Mouse (Mus musculus) liver, embryonic 16.5 days (tissue): ENCODE results near the gene Ctf2. TPM values are rescaled to one million over a fixed set of nuclear protein-coding genes. Genes with fewer than 3 reads are reported as not detected.

ENCODE experiments used
- ATAC-seq: fragments of 200-750 bp; cut with Nextera tagmentation; 2 replicates; pipeline ENCODE4 v1.8.0; 2017; ENCODE audit warnings: low read depth, mild to moderate bottlenecking, moderate number of reproducible peaks, moderate library complexity
- H3K27ac ChIP-seq: fragments of 300-500 bp; sonication (generic); 2 replicates; pipeline ENCODE4 v1.5.1; 2014; ENCODE audit warnings: mild to moderate bottlenecking, low read length
- H3K27me3 ChIP-seq: fragments of 300-500 bp; sonication (generic); 2 replicates; pipeline ENCODE4 v1.6.1; 2014; ENCODE audit warnings: low read depth, low read length, mixed read lengths; ENCODE audit not compliant: control insufficient read depth, insufficient read depth
- H3K36me3 ChIP-seq: fragments of 300-500 bp; sonication (generic); 2 replicates; pipeline ENCODE4 v1.6.1; 2014; ENCODE audit warnings: mild to moderate bottlenecking; ENCODE audit not compliant: control insufficient read depth, insufficient read depth
- H3K4me1 ChIP-seq: fragments of 300-500 bp; sonication (generic); 2 replicates; pipeline ENCODE4 v1.6.1; 2014; ENCODE audit warnings: low read depth, low read length, mixed read lengths; ENCODE audit not compliant: control insufficient read depth
- H3K4me2 ChIP-seq: fragments of 300-500 bp; sonication (generic); 2 replicates; pipeline ENCODE4 v1.6.1; 2014; ENCODE audit warnings: low read depth, low read length, mixed read lengths
- H3K4me3 ChIP-seq: fragments of 300-500 bp; sonication (generic); 2 replicates; pipeline ENCODE4 v1.5.1; 2014; ENCODE audit warnings: low read depth, mild to moderate bottlenecking, low read length
- H3K9ac ChIP-seq: fragments of 300-500 bp; sonication (generic); 2 replicates; pipeline ENCODE4 v1.6.1; 2014; ENCODE audit warnings: low read depth, low read length
- H3K9me3 ChIP-seq: fragments of 300-500 bp; sonication (generic); replicated peaks from 2 replicates; pipeline ENCODE4 v1.6.1; 2016; ENCODE audit warnings: low read length; ENCODE audit not compliant: control insufficient read depth
- WGBS: fragments of 180-500 bp; shearing (Covaris S2); extraction: QIAGEN DNeasy Blood & Tissue Kit; methylation state at CpG from one replicate; pipeline ENCODE4 v1.1.7; 2014; ENCODE audit not compliant: insufficient replicate concordance; 5-methylcytosine and 5-hydroxymethylcytosine counted together
- polyA plus RNA-seq: library from polyadenylated mRNA; unstranded; fragments of >200 nt; fragmentation: Nextera tagmentation; extraction: Ambion mirVana; gene quantifications from 2 replicates; pipeline ENCODE4 v1.2.1, GENCODE M21; 2015

Gene Ctf2
- polyA plus RNA-seq, 1 experiment from 2014 or later, result 0.05 TPM

DNA sequence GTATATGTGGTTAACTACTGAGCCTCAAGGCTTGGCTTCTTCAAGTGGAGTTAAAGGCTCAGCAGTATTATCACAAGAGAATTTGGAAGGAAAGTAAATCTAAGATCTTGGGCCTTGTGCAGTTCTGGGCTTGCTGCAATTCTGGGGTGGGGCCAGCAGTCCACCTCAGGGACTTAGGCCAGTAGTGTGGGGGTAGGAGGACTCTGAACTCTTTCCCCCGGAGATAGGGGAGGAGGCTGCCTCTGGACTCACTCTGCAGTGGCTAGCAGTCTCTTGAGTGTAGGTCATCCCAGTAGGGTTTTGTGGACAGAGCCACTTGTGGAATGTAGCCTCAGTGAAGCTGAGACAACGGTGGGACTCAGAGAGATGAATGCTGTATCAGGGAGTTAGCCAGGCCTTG, 33.8 kb upstream of the Ctf2 start:
- WGBS, result 74% methylated on average over 2 of the region's 2 CpGs
- no peak for ATAC-seq
- no peaks in the 10 kb centered on the region for H3K9me3 ChIP-seq
- no peak overlapping the region for H3K4me2 ChIP-seq
- H3K4me3 ChIP-seq, result no peak overlapping the region
- peaks cover 58% of the 10 kb centered on the region for H3K4me1 ChIP-seq
- H3K9ac ChIP-seq, result no peak overlapping the region
- H3K27me3 ChIP-seq, result no peaks in the 10 kb centered on the region
- H3K36me3 ChIP-seq, result no peaks in the 10 kb centered on the region
- peak overlapping the region; percentile 35 for H3K27ac ChIP-seq

DNA sequence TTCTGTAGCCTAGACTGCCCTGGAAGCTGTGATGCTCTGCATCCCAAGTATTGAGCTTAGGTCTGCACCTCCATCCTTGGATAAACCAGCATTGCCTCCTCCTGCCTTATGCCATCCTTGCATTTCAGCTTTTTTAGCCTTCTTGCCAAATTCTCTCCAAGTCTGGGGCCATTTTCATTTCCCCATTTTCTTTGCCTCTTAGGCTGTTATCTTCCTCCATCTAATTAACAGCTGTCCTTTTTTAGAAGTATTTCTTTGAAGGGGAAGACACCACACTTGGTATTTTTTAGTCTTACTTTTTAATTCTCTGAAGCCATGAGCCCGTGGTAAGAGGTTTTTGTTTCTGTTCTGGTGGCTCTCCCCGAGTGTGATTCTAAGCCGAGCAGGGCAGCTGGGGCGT, 31.7 kb upstream of the Ctf2 start:
- 81% methylated on average over 4 of the region's 4 CpGs for WGBS
- no peaks in the 10 kb centered on the region for H3K27me3 ChIP-seq
- no peak overlapping the region for H3K4me2 ChIP-seq
- no peak overlapping the region for H3K27ac ChIP-seq
- H3K9ac ChIP-seq, result no peak overlapping the region
- ATAC-seq, result no peak
- H3K9me3 ChIP-seq, result no peaks in the 10 kb centered on the region
- H3K4me1 ChIP-seq, result peaks cover 46% of the 10 kb centered on the region
- no peak overlapping the region for H3K4me3 ChIP-seq
- H3K36me3 ChIP-seq, result no peaks in the 10 kb centered on the region

DNA sequence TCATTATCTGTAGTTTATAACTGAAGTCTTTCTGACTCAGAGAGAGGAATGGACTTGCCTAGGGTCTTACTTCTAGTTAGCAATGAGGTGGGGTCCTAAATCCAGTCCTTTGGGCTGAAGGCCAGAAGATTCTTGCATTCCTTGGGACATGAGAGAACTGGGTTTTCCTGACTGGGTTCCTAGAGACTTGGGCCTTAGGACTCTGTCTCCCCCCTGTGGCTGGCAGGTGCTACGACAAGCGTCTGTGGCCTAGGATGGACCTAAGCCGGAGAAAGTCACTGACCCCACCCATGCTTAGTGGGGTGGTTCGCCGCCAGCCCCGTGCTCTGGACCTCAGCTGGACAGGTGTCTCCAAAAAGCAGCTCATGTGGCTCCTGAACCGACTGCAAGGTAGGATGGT, 29.1 kb upstream of the Ctf2 start:
- H3K4me1 ChIP-seq, result peaks cover 24% of the 10 kb centered on the region
- WGBS, result 12% methylated on average over 7 of the region's 7 CpGs
- H3K27ac ChIP-seq, result no peak overlapping the region
- no peak overlapping the region for H3K9ac ChIP-seq
- H3K4me2 ChIP-seq, result no peak overlapping the region
- ATAC-seq, result peak; percentile 54; the same call in 1 of the 2 replicates
- H3K9me3 ChIP-seq, result no peaks in the 10 kb centered on the region
- no peak overlapping the region for H3K4me3 ChIP-seq
- H3K27me3 ChIP-seq, result no peaks in the 10 kb centered on the region
- H3K36me3 ChIP-seq, result no peaks in the 10 kb centered on the region

DNA sequence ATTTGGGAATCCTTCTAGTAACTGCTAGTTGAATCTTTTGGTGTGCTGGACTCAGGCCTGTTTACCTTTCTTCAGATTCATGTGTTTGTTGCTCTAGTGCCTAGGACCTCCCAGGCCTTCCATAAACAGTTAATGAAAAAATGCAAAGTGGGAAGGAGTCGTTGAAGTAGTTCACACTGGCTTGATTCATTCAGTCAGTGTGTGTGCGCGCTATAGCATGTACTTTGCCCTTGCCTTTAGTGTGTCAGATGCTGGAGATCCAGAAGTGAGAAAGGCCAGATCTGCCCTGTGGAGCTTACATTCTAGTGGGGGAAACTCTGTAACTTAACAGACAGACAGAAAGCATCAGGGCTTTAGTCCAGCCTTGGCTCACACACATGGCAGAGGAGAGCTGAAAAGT, 28.5 kb upstream of the Ctf2 start:
- no peak for ATAC-seq
- WGBS, result 83% methylated on average over 3 of the region's 3 CpGs
- no peaks in the 10 kb centered on the region for H3K27me3 ChIP-seq
- H3K4me2 ChIP-seq, result no peak overlapping the region
- peaks cover 19% of the 10 kb centered on the region for H3K4me1 ChIP-seq
- no peaks in the 10 kb centered on the region for H3K9me3 ChIP-seq
- no peak overlapping the region for H3K27ac ChIP-seq
- H3K9ac ChIP-seq, result no peak overlapping the region
- no peak overlapping the region for H3K4me3 ChIP-seq
- H3K36me3 ChIP-seq, result no peaks in the 10 kb centered on the region

DNA sequence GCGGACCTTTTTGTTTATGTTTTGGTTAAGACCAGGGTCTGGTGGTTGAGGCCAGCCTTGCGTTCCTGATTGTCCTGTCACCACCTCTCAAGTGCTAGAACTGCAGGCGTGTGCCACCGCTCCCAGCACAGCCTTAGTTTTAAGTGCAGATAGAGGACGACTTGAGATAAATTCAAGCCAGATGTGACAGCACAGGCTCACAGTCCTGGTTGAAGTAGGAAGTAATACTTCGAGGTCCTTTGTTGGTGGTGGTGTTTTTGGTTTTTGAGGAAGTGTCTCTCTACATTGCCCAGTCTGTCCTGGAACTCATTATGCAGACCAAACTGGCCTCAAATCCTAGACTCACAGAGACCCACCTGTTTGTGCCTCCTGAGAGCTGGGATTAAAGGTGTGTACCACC, 27.8 kb upstream of the Ctf2 start:
- peaks cover 15% of the 10 kb centered on the region for H3K4me1 ChIP-seq
- no peak overlapping the region for H3K9ac ChIP-seq
- no peaks in the 10 kb centered on the region for H3K36me3 ChIP-seq
- no peak overlapping the region for H3K27ac ChIP-seq
- H3K4me3 ChIP-seq, result no peak overlapping the region
- H3K4me2 ChIP-seq, result no peak overlapping the region
- ATAC-seq, result no peak
- H3K27me3 ChIP-seq, result no peaks in the 10 kb centered on the region
- no peaks in the 10 kb centered on the region for H3K9me3 ChIP-seq
- WGBS, result 19% methylated on average over 6 of the region's 6 CpGs

DNA sequence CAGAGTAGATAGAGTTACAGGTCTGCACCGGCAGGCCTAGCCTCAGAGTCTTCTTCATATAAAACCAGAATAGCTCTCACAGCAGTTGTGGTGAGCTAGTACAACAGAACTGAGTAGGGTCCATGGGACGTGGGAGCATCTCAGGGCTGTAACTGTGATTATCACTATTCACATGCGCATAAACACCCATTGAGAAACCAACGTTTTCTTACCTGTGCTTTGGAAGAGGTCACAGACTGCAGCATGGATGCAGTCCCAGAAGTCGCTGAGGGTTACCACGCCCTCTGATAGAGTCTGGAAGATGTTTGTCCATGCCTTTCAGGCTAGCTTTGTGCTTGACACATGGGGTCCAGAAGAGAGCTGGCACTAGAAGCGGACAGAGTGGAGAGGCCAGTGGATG, 21.8 kb upstream of the Ctf2 start:
- no peak for ATAC-seq
- H3K4me1 ChIP-seq, result no peaks in the 10 kb centered on the region
- 73% methylated on average over 7 of the region's 7 CpGs for WGBS
- H3K36me3 ChIP-seq, result no peaks in the 10 kb centered on the region; the same call in 1 of the 2 replicates
- no peaks in the 10 kb centered on the region for H3K27me3 ChIP-seq
- H3K4me2 ChIP-seq, result no peak overlapping the region
- no peak overlapping the region for H3K27ac ChIP-seq
- H3K4me3 ChIP-seq, result no peak overlapping the region
- no peaks in the 10 kb centered on the region for H3K9me3 ChIP-seq
- no peak overlapping the region for H3K9ac ChIP-seq

DNA sequence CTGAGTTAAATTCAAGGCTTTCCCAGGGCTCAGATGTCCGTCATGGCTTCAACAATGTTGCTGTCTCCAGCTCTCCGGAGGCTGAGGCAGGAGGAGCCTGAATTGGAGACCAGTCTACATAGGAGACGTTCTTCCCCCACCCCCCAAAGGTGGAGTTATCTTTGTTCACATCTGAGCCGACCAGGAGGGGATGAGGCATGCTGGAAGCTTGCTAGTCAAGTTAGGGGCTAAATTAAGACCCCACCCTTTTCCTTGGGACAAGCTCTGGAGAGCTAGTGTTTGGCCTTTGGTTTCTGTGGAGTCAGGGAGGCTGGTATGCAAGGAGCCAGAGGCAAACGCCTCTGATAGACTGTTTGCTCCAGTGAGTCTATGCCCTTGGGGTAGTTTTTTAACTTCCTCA, 21.2 kb upstream of the Ctf2 start:
- Histone ChIP-seq H3K4me3 (no peak overlapping the region), H3K36me3 (no peaks in the 10 kb centered on the region; the same call in 1 of the 2 replicates), H3K27me3 (no peaks in the 10 kb centered on the region), H3K4me1 (no peaks in the 10 kb centered on the region), H3K9me3 (no peaks in the 10 kb centered on the region), H3K4me2 (no peak overlapping the region), H3K27ac (no peak overlapping the region), H3K9ac (no peak overlapping the region)
- WGBS, result 48% methylated on average over 5 of the region's 5 CpGs
- no peak for ATAC-seq

DNA sequence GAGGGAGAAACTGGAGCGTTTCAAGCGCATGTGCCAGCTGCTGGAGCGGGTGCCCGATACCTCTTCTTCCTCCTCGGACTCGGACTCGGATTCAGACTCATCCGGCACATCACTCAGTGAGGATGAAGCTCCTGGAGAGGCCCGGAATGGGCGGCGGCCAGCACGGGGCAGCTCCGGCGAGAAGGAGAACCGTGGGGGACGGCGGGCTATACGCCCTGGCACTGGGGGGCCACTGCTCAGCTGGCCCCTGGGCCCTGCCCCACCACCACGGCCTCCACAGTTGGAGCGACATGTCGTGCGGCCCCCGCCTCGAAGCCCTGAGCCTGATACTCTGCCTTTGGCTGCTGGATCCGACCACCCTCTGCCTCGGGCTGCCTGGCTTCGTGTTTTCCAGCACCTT, 20.1 kb upstream of the Ctf2 start:
- Histone ChIP-seq H3K9me3 (no peaks in the 10 kb centered on the region), H3K27ac (no peak overlapping the region), H3K9ac (no peak overlapping the region), H3K4me2 (no peak overlapping the region), H3K4me3 (no peak overlapping the region), H3K4me1 (no peaks in the 10 kb centered on the region), H3K36me3 (no peaks in the 10 kb centered on the region; the same call in 1 of the 2 replicates), H3K27me3 (no peaks in the 10 kb centered on the region)
- ATAC-seq, result no peak
- WGBS, result 86% methylated on average over 25 of the region's 27 CpGs

DNA sequence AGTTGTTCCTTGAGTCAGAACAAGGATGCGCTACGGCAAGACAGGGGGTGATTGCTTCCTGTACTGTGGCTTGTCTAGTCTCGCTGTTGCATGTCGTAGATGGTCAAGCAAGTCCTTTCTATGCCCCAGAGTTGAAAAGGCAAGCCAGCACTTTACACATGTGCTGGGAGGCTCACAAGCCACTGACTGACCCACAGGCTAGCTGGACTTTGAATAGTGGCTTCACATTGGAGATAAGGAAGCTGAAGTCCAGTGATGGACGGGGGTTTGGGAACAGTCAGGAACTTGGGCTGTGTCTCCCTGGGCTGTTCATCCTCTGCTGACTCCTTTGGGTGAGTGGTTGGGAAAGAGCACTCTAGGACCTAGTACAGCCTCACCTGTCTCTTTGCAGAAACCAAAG, 19.7 kb upstream of the Ctf2 start:
- no peaks in the 10 kb centered on the region for H3K27me3 ChIP-seq
- H3K4me2 ChIP-seq, result no peak overlapping the region
- H3K4me3 ChIP-seq, result no peak overlapping the region
- H3K4me1 ChIP-seq, result peaks cover 4% of the 10 kb centered on the region
- ATAC-seq, result no peak
- H3K36me3 ChIP-seq, result no peaks in the 10 kb centered on the region; the same call in 1 of the 2 replicates
- WGBS, result 82% methylated on average over 5 of the region's 5 CpGs
- no peak overlapping the region for H3K27ac ChIP-seq
- H3K9ac ChIP-seq, result no peak overlapping the region
- H3K9me3 ChIP-seq, result no peaks in the 10 kb centered on the region
